Mouse (Mus musculus) olfactory bulb, adult 2 months (tissue): Measurements from ENCODE around the gene Nfib.

Experiments
- CTCF ChIP-seq: fragments of 200-500 bp; IDR thresholded peaks from 2 replicates; pipeline ENCODE4 v1.5.1; 2012; ENCODE audit warnings: low read depth, mild to moderate bottlenecking, low read length, moderate library complexity; ENCODE audit not compliant: insufficient read depth
- POLR2A ChIP-seq: fragments of 200-500 bp; IDR thresholded peaks from 2 replicates; pipeline ENCODE4 v1.6.1; 2012; ENCODE audit warnings: mild to moderate bottlenecking, low read depth, low read length, moderate library complexity; ENCODE audit not compliant: insufficient read depth

GRCm38 (mm10) chr4:82325409-82326139 is 380.0 kb downstream of the Nfib start:
- no peak for TF ChIP-seq CTCF
- TF ChIP-seq POLR2A: no peak
